Mouse (Mus musculus) urinary bladder, postnatal 14 days (tissue): ENCODE data around the gene H2-M10.5.
A peak's percentile ranks its signal among the peaks of the same experiment; 100 is the strongest.
"Not testable (repeated sequence)": the region's sequence is repeated elsewhere in the genome, so short reads cannot be mapped to it uniquely, and the experiment has no call there.

ENCODE experiments used
- DNase-seq: peaks from one replicate; pipeline ENCODE4 v3.0.0; 2021; ENCODE audit warnings: low spot score

Gene H2-M10.5

DNA sequence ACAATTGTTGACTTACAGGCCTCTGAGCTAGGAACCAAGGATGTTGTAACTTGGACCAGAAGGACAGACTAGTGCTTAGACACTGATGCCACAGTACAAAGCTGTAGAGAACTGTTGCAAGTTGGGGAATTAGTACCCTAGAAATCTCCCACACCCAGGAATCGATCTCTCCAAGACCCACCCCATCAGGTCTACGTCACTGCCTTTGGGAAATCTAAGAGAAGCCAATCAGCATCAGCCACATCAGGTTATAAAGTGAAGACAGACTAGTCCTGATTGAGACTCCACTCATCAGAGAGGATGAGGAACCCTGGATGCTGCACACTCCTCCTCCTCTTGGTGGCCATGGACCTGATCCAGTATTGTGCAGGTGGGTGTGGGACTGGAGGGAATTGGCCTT lies at the start of gene H2-M10.5:
TSS of gene H2-M10.5 (plus strand) at position 301 of the 400 bp plus-strand sequence.
- not testable (repeated sequence) for DNase-seq

DNA sequence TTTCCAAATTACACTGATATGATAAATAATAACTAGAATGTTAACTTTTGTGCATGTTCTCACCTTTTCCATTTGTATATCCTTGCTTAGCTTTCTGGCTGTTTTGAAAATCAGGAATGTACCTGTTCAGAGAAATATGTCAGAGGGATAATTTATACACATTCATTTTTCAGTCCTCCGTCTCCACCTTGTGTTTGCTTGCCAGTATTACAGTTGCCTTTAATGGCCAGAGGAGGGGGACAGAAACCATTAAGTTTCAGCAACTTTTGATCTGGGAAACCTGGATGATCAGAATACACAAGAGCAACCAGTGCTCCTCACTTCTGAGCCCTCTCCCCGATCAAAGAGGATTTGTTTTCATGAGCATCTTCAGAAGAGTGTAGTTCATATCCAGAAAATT lies 46.7 kb upstream of the H2-M10.5 start:
- DNase-seq: no peak

DNA sequence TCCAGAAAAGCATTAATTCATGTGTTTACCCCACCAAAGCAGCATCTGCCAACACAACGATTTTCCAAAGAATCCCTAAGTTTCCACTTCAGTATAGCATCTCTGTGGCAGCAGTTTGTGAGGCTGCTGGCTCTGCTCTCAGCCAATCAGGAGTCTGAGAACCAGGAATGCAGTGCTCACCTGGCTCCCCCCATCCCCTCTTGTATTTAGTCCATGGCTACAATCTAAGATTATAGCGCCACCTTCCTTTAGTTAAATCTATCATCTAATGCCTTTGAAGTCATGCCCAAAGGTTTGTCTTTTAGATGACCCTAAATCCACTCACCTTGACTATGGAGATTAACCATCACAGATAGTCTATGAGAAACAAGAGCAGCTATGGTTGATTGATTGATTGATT lies 8.9 kb upstream of the H2-M10.5 start:
- no peak for DNase-seq

DNA sequence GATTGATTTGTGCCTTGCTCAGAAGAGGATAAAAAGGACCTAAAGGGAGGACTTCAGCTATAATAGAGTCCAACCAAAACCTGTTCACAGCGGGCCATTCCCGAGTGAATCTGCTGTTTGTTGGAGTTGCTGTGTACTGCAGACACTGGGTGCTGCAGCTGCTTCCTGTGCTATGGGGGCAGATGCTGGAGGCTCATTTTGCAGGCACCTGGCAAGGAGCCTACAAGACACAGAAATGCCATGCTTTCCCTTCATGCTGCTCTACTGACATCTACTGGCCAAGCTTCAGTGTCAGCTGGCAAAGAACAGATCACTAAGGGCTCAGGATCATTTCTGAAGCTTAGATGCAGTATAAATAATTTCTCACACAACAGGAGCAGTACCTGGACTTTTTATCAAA lies 8.5 kb upstream of the H2-M10.5 start:
- DNase-seq: peak; percentile 6

DNA sequence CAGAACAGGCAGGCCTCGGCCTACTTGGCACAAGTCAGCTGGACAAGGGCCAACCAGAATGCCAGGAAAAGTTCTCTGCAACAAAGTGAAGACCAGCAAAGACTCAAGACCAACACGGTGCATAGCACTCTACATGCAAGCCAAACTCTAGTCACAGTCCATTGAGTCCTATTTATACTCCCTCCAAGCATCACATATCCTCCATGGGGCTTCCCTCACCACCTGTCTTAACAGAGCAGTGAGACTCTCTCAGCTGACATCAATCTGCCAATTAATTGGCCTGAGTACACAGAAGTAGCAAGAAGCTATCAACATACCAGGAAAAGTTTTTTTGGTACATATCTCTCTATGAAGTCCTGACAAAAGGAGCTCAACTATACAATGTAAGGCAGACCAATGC lies 7.3 kb upstream of the H2-M10.5 start:
- DNase-seq: not testable (repeated sequence)

DNA sequence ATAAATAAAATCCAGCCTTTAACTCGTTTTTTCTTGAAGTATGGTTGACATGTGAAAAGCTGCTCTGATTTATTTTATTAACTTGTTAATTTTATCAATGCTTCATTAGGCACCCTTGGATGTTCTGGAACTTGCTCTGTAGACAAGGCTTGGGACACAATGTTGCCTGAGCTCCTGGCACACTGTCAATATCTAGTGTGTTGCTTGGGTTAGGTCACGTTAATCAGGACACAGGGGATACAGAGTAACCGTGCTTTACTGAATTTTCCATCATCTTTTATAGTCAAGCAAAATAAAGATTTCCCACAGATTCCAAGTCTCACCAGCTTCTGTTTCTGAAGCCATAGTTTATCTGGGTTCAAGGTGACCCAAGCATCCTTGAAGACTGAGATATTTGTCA lies 8.8 kb downstream of the H2-M10.5 start:
- DNase-seq: no peak

DNA sequence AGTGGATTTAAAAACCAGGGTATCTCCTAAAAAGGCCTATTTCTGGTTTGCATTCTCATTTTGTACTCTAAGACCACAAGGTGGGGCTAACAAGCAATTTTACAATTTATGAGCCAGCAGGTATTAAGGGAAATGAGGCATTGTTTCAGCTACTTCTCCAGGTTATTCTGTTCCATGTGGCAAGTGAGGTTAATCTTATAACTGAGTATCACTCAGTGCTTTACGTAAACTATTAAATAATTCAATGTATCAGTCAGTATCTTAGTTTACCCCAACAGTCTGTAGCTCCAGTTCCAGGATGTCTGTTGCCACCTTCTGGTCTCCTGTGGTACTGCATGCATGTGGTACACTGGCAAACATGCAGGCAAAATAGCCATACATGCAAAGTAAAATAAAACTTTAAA lies 13.8 kb downstream of the H2-M10.5 start:
- peak; percentile 23 for DNase-seq

DNA sequence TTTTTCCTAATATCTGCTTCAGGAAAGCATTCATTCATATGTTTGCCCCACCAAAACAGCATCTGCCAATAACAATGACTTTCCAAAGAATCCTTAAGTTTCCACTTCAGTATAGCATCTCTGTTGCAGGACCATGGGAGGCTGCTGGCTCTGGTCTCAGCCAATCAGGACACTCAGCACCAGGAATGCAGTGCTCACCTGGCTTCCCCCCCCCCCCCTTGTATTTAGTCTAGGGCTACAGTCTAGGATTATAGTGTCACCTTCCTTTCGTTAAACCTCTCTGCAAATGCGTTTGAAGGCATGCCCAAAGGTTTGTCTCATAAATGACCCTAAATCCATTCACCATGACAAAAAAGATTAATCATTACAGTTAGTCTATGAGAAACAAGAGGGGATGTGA lies 15.6 kb downstream of the H2-M10.5 start:
- DNase-seq: no peak

DNA sequence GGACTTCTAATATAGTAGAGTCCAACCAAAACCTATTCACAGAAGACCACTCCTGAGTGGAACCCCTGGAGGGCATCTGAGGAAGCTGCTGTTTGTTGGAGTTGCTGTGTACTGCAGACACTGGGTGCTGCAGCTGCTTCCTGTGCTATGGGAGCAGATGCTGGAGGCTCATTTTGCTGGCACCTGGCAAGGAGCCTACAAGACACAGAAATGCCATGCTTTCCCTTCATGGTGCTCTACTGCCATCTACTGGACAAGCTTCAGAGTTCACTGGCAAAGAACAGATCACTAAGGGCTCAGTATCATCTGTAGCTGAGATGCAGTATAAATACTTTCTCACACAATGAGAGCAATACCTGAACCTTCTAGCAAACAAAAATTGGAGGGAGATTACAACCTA lies 16.1 kb downstream of the H2-M10.5 start:
- peak; percentile 60 for DNase-seq

DNA sequence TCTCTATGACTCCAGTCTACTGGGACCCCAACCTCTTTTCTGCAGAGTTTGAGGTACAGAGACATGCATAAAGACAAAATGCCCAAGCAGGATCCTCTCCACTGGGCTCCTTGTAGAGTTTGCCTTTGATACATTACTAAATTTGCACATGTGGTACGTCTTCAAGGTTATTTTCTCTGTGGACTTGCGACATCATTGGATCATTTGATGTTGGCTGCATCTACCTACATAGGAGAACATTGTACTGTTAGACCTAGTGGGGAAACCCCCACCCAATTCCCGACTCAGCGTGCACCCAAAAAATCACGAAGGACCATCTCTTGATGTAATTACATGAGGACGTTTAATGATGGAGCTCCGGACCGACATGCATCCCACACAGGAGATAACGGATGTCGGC lies 26.8 kb downstream of the H2-M10.5 start:
- no peak for DNase-seq

DNA sequence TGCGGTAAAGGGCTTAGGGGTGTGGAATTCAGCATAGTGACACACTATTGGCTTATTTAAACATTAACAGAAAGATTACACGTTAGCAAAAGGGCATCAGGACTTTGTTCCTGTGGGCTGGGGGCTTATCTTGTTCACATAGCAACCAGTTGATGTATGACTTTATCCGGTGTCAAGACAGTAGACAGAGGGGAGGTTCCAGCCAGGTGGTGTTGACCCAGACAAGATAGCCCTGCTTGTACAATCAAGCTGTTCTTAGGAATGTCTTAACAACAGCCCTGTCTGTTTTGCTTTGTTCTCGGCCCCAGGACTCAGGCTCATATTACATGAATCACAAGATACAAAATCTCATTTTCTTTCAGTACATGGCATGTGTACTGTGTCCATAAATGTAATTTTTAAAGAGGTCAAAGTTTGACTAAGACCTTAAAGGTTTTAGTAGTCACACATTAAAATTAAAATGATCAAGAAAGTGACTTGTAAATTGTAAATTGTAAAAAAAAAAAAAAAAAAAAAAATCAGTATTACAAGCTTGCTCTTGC lies 27.3 kb downstream of the H2-M10.5 start:
- not testable (repeated sequence) for DNase-seq

DNA sequence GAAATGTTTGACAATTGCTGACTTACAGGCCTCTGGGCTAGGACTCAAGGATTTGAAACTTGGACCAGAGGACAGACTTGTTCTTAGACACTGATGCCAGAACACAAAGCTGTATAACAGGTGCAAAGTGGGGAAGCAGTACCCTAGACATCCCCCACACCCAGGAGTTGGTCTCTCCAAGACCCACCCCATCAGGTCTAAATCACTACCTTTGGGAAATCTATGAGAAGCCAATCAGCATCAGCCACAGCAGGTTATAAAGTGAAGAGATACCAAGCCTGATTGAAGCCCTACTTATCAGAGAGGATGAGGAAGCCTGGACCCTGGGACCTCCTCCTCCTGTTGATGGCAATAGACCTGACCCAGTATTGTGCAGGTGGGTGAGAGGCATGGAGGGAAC lies 39.2 kb downstream of the H2-M10.5 start, which contains the start of gene H2-M10.6:
TSS of gene H2-M10.6 (plus strand) at position 301 of the 400 bp plus-strand sequence.
- no peak for DNase-seq

DNA sequence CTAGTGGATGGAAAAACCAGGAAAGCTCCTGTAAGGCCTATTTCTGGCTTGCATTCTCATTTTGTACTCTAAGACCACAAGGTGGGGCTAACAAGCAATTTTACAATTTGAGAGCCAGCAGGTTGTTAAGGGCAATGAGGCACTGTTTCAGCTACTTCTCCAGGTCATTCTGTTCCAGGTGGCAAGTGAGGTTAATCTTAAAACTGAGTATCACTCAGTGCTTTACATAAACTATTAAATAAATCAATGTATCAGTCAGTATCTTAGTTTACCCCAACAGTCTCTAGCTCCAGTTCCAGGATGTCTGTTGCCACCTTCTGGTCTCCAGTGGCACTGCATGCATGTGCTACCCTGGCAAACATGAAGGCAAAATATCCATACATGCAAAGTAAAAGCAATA lies 51.3 kb downstream of the H2-M10.5 start:
- DNase-seq: peak; percentile 65

DNA sequence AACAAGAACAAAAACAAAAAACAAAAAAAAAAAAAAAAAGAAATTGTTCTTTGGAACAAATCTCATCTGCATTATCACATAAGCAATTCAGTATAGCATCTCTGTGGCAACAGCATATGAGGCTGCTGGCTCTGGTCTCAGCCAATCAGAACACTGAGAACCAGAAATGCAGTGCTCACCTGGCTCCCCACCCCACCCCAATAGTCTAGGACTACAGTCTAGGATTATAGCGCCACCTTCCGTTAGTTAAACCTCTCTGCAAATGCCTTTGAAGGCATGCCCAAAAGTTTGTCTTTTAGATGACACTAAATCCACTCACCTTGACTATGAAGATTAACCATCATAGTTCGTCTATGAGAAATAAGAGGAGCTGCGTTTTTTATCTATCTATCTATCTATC lies 52.8 kb downstream of the H2-M10.5 start:
- DNase-seq: no peak
